Mouse (Mus musculus): Measurements from ENCODE around the gene Fgl2. TPM values are rescaled to one million over a fixed set of nuclear protein-coding genes. Genes with fewer than 3 reads are reported as not detected.
"Not testable (repeated sequence)": the region's sequence is repeated elsewhere in the genome, so short reads cannot be mapped to it uniquely, and the experiment has no call there.

Gene Fgl2
- 0.49 and 1.1 TPM in 2 replicates for polyA plus RNA-seq (2016; fragmentation: Nextera tagmentation; extraction: Ambion mirVana)

GRCm38 (mm10) chr5:21372493-21373179 lies at the start of gene Fgl2:
TSS of gene Fgl2 (plus strand) at chr5:21372642.
- Histone ChIP-seq H3K4me3 (peak within 1 kb of the TSS; percentile 69), H3K27ac (replicated peaks) (peak within 1 kb of the TSS; percentile 82), H3K27me3 (replicated peaks; ENCODE audit: low read depth, poor library complexity, severe bottlenecking) (peaks cover 25% of the 10 kb centered on the region), H3K36me3 (replicated peaks) (no peaks in the 10 kb centered on the region), H3K4me1 (peaks cover 13% of the 10 kb centered on the region), H3K9me3 (no peaks in the 10 kb centered on the region)
- 6% methylated on average over 31 of the region's 31 CpGs for WGBS
- DNase-seq (ENCODE audit: low spot score): peak; percentile 75

DNA sequence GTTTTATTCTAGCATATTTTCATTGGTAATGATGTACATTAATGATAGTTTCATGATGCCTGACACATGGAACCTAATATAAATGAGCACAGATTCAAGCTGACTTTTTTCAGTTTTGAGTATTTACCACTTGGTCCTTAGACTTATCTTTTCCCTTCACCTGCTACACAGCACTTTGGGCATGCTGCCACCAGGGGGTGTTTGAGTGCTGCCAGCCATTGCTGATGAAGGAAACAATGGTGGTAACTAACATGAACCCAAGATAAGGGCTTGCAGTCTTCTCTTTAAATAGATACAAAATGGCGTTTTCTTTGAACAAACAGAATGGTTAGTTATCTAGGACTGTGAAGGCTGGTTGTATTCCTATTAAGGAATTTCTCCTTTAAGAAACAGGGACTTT lies 45.9 kb upstream of the Fgl2 start:
- Histone ChIP-seq H3K27me3 (replicated peaks; ENCODE audit: low read depth, poor library complexity, severe bottlenecking) (no peaks in the 10 kb centered on the region), H3K36me3 (replicated peaks) (no peaks in the 10 kb centered on the region), H3K4me1 (peaks cover 11% of the 10 kb centered on the region), H3K27ac (replicated peaks) (no peak overlapping the region), H3K4me3 (no peak overlapping the region), H3K9me3 (no peaks in the 10 kb centered on the region)
- peak; percentile 66 for DNase-seq (ENCODE audit: low spot score)
- WGBS: 42% methylated on average over 1 of the region's 1 CpGs

DNA sequence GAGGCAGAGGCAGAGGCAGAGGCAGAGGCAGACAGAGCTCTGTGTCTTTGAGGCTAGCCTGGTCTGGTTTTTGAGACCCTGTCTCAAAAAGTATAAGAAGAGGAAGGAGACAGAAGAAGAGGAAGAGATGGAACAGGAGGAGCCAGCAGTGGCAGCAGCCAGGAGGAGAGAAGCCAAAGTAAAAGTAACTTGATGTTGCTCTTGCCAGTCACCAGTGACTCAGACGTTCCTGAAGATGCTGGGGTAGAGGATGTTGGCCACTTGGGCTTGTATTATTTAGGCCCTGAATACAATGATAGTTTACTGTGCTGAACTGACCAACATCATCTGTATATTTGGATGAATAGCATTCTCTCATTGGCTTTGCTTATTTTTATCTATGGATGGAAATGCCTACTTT lies 43.9 kb upstream of the Fgl2 start:
- peaks cover 11% of the 10 kb centered on the region for H3K4me1 ChIP-seq
- 85% methylated on average over 1 of the region's 1 CpGs for WGBS
- H3K4me3 ChIP-seq: no peak overlapping the region
- no peaks in the 10 kb centered on the region for H3K36me3 ChIP-seq (replicated peaks)
- no peaks in the 10 kb centered on the region for H3K27me3 ChIP-seq (replicated peaks; ENCODE audit: low read depth, poor library complexity, severe bottlenecking)
- no peaks in the 10 kb centered on the region for H3K9me3 ChIP-seq
- H3K27ac ChIP-seq (replicated peaks): no peak overlapping the region
- no peak for DNase-seq (ENCODE audit: low spot score)

DNA sequence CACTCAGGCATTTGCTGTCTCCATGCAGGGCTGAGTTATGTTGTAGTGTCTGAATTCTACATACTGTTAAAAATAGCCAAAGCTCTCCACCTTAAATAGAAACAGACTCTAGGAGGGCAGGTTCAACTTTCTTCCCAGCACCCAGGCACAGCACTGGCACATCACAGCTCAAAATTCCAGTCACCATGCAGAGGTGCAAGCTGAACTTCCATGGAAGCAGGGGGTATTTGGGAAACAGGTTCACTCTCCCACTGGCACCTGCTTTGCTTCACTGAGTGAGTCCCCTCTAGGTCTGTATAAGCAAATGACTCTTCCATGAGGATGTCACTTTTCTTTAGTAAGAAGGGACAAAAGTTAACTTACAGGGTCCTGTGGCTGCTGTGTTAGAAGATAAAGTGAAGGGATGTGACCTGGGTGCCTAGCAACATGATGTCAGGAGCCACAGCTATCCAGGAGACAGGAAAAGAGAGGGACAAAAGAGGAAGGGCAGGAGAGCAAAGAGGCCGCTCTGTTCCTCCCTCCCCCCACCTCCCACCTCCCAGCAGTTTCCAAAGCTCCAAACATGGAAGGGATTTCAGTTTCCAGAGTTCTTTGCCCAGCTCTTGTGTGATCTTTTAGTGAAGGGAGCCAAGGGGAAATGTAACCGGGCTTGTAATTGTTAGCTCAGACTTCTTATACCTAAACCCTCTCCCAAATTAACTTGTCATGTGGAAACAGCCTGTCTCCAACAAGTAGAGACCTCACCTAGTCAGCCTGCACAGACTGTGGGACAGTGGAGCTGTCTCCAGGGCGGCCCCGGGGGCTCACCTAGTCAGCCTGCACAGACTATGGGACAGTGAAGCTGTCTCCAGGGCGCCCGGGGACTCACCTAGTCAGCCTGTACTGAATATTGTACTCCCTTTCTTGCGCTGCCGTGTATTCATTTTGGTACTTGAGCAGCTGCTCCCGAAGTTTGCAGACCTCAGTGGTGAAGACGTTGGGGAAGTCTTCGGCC lies 42.5 kb upstream of the Fgl2 start:
- no peaks in the 10 kb centered on the region for H3K36me3 ChIP-seq (replicated peaks)
- no peak overlapping the region for H3K4me3 ChIP-seq
- WGBS: 47% methylated on average over 11 of the region's 11 CpGs
- 0 out of 2 replicates have a peak, but pooled peaks cover 2% of the 10 kb centered on the region for H3K9me3 ChIP-seq
- DNase-seq (ENCODE audit: low spot score): no peak
- H3K4me1 ChIP-seq: peaks cover 11% of the 10 kb centered on the region
- H3K27ac ChIP-seq (replicated peaks): no peak overlapping the region
- no peaks in the 10 kb centered on the region for H3K27me3 ChIP-seq (replicated peaks; ENCODE audit: low read depth, poor library complexity, severe bottlenecking)

DNA sequence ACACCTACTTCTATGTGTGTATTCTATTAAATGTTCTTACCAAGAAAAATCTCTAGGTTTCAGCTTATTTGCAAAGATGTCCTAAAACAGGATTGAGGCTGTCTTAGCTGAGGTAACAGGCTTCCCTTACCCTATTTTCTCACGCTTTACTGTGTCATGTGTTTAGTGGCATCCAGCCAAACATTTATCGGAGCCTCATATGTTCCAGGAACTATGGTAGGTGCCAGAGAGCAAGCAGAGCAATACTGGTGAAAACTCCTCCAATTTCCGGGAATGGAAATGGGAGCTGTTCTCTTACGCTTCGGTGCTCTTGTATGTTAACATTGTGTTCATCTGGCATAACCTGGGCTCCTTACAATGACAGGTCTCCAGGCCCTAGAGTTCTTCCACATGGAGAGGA lies 40.8 kb upstream of the Fgl2 start:
- WGBS: 90% methylated on average over 5 of the region's 5 CpGs
- no peaks in the 10 kb centered on the region for H3K27me3 ChIP-seq (replicated peaks; ENCODE audit: low read depth, poor library complexity, severe bottlenecking)
- no peak overlapping the region for H3K27ac ChIP-seq (replicated peaks)
- H3K4me3 ChIP-seq: no peak overlapping the region
- H3K4me1 ChIP-seq: peaks cover 11% of the 10 kb centered on the region
- H3K36me3 ChIP-seq (replicated peaks): no peaks in the 10 kb centered on the region
- 0 out of 2 replicates have a peak, but pooled peaks cover 2% of the 10 kb centered on the region for H3K9me3 ChIP-seq
- DNase-seq (ENCODE audit: low spot score): no peak

DNA sequence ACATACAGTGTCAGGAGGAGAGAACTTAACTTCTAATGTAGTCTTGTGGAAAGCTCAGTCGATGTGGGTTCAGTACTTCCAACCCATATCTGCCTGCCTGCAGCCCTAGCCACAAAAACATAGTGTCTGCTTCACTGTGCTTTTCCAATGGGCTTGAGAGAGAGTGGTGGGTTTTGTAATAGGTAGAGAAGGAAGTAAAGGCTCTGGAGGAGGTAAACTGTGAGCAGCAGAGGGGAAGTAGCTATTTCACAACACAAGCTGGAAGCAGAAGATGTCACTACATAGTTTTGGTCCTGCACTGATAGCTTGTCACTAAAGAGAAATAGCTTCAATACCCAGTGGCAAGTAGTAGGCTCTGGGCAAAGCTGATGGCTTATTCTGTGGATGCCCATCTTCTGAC lies 40.3 kb upstream of the Fgl2 start:
- 93% methylated on average over 1 of the region's 1 CpGs for WGBS
- no peak overlapping the region for H3K4me3 ChIP-seq
- no peak overlapping the region for H3K27ac ChIP-seq (replicated peaks)
- DNase-seq (ENCODE audit: low spot score): no peak
- H3K36me3 ChIP-seq (replicated peaks): no peaks in the 10 kb centered on the region
- H3K27me3 ChIP-seq (replicated peaks; ENCODE audit: low read depth, poor library complexity, severe bottlenecking): no peaks in the 10 kb centered on the region
- H3K4me1 ChIP-seq: peaks cover 11% of the 10 kb centered on the region
- H3K9me3 ChIP-seq: 0 out of 2 replicates have a peak, but pooled peaks cover 2% of the 10 kb centered on the region

DNA sequence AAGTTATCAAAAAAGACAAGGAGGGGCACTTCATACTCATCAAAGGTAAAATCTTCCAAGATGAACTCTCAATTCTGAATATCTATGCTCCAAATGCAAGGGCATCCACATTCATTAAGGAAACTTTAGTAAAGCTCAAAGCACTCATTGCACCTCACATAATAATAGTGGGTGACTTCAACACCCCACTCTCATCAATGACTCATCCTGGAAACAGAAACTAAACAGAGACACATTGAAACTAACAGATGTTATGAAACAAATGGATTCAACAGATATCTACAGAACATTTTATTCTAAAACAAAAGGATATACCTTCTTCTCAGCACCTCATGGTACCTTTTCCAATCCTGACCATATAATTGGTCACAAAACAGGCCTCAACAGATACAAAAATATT lies 30.2 kb upstream of the Fgl2 start:
- H3K27ac ChIP-seq (replicated peaks); H3K27me3 ChIP-seq (replicated peaks; ENCODE audit: low read depth, poor library complexity, severe bottlenecking); H3K4me3 ChIP-seq; H3K36me3 ChIP-seq (replicated peaks); DNase-seq (ENCODE audit: low spot score); H3K4me1 ChIP-seq; H3K9me3 ChIP-seq: not testable (repeated sequence)

- no peaks in the 10 kb centered on the region for H3K36me3 ChIP-seq (replicated peaks)
- H3K4me3 ChIP-seq: no peak overlapping the region
- H3K27ac ChIP-seq (replicated peaks): no peak overlapping the region
- H3K9me3 ChIP-seq: no peaks in the 10 kb centered on the region
- WGBS: 81% methylated on average over 7 of the region's 7 CpGs
- H3K27me3 ChIP-seq (replicated peaks; ENCODE audit: low read depth, poor library complexity, severe bottlenecking): no peaks in the 10 kb centered on the region
- 0 out of 2 replicates have a peak, but pooled peaks cover 3% of the 10 kb centered on the region for H3K4me1 ChIP-seq
- DNase-seq (ENCODE audit: low spot score): no peak
Observed at GRCm38 (mm10) chr5:21348366-21348765, 24.1 kb upstream of the Fgl2 start.

- Histone ChIP-seq H3K27me3 (replicated peaks; ENCODE audit: low read depth, poor library complexity, severe bottlenecking) (no peaks in the 10 kb centered on the region), H3K4me3 (no peak overlapping the region), H3K27ac (replicated peaks) (no peak overlapping the region), H3K4me1 (peaks cover 14% of the 10 kb centered on the region), H3K9me3 (no peaks in the 10 kb centered on the region), H3K36me3 (replicated peaks) (no peaks in the 10 kb centered on the region)
- no peak for DNase-seq (ENCODE audit: low spot score)
Observed at GRCm38 (mm10) chr5:21351678-21352077, 20.8 kb upstream of the Fgl2 start.

GRCm38 (mm10) chr5:21358648-21359047 lies 13.8 kb upstream of the Fgl2 start:
- WGBS: 84% methylated on average over 3 of the region's 3 CpGs

GRCm38 (mm10) chr5:21363343-21363742 lies 9.1 kb upstream of the Fgl2 start:
- H3K27ac ChIP-seq (replicated peaks): no peak overlapping the region
- H3K9me3 ChIP-seq: no peaks in the 10 kb centered on the region
- H3K4me1 ChIP-seq: peaks cover 3% of the 10 kb centered on the region; the same call in 1 of the 2 replicates
- no peak overlapping the region for H3K4me3 ChIP-seq
- DNase-seq (ENCODE audit: low spot score): no peak
- H3K27me3 ChIP-seq (replicated peaks; ENCODE audit: low read depth, poor library complexity, severe bottlenecking): no peaks in the 10 kb centered on the region
- H3K36me3 ChIP-seq (replicated peaks): no peaks in the 10 kb centered on the region
- WGBS: 87% methylated on average over 3 of the region's 3 CpGs

More at GRCm38 (mm10) chr5:21358648-21359047, 13.8 kb upstream of the Fgl2 start:
- Histone ChIP-seq H3K9me3 (no peaks in the 10 kb centered on the region), H3K4me3 (no peak overlapping the region), H3K36me3 (replicated peaks) (no peaks in the 10 kb centered on the region), H3K27me3 (replicated peaks; ENCODE audit: low read depth, poor library complexity, severe bottlenecking) (no peaks in the 10 kb centered on the region), H3K4me1 (peaks cover 8% of the 10 kb centered on the region), H3K27ac (replicated peaks) (no peak overlapping the region)
- no peak for DNase-seq (ENCODE audit: low spot score)

DNA sequence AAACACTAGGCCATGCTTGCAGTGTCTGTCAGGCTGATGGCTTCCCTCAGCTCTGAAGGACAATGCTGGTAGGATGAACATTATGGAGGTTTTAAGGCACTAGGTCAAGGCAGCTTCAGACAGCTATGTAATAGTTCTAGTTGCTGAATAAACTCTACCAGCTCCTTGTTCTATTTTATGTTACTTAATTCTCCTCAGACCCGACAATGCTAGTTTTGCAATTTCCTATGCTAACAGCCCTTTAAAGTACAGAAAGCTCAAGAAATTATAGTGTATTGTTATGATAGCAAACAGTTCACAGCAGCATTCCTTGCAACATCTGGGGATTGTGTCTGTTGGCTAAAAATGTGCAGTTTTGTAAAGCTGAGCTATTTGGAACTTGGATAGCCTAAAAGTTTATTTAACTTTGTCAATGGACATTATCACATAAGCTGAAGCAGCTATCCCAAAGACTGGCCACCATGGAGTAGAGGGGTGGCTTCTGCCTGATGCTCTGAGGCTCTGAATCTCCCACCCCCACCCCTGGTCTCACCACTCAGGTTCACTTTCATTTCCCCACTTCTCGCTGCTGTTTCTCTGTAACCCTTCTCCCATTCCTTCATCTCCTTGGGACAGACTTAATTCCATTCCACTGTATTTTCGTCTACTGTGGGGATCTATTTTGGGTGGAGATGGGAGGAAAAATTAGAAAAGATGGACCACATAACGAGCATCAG lies 5.9 kb upstream of the Fgl2 start:
- WGBS: 63% methylated on average over 4 of the region's 4 CpGs
- H3K27me3 ChIP-seq (replicated peaks; ENCODE audit: low read depth, poor library complexity, severe bottlenecking): peaks cover 4% of the 10 kb centered on the region; the same call in 1 of the 2 replicates
- no peak for DNase-seq (ENCODE audit: low spot score)
- no peak overlapping the region for H3K4me3 ChIP-seq
- H3K36me3 ChIP-seq (replicated peaks): no peaks in the 10 kb centered on the region
- no peak overlapping the region for H3K27ac ChIP-seq (replicated peaks)
- no peaks in the 10 kb centered on the region for H3K9me3 ChIP-seq
- peaks cover 3% of the 10 kb centered on the region; the same call in 1 of the 2 replicates for H3K4me1 ChIP-seq

Data from embryonic facial prominence, embryonic 10.5 days (tissue).